Mouse (Mus musculus): Measurements from ENCODE around the gene Mettl7a2. TPM values are rescaled to one million over a fixed set of nuclear protein-coding genes. Genes with fewer than 3 reads are reported as not detected.

The Mettl7a2 gene
- polyA plus RNA-seq, 1 experiment from 2014 or later, result not detected

DNA sequence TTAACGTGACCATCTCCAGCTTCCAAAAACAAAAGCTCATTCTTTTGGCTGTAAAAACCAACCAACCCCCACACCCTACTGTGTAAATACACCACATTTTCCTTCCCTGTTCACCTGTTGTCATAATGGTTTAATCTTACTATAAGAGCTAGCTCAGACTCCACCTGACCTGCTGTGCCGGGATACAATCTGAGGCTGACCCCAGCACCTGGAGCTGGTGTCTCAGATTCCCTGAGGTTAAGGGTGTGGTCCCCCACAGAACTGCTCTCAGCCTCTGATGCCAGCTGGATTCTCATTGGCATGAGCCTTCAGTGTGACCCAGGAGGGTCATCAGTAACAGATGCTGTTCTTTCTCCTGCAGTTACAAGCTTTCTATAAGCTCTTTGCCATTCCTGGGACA lies 27.1 kb downstream of the Mettl7a2 start:
- Histone ChIP-seq H3K27me3 (replicated peaks) (0 out of 2 replicates have a peak, but pooled peaks cover 4% of the 10 kb centered on the region), H3K9ac (no peak overlapping the region), H3K4me3 (no peak overlapping the region), H3K36me3 (no peaks in the 10 kb centered on the region), H3K9me3 (no peaks in the 10 kb centered on the region), H3K4me1 (no peaks in the 10 kb centered on the region), H3K27ac (replicated peaks) (no peak overlapping the region), H3K4me2 (no peak overlapping the region)
- 66% methylated on average over 2 of the region's 2 CpGs for WGBS
- no peak for ATAC-seq (ENCODE audit: extremely low read depth, insufficient number of reproducible peaks, low FRiP score, low TSS enrichment)

- no peak overlapping the region for H3K4me3 ChIP-seq
- WGBS, result 90% methylated on average over 9 of the region's 9 CpGs
- no peak overlapping the region for H3K9ac ChIP-seq
Observed at GRCm38 (mm10) chr15:100385705-100386104, 32.7 kb downstream of the Mettl7a2 start.

DNA sequence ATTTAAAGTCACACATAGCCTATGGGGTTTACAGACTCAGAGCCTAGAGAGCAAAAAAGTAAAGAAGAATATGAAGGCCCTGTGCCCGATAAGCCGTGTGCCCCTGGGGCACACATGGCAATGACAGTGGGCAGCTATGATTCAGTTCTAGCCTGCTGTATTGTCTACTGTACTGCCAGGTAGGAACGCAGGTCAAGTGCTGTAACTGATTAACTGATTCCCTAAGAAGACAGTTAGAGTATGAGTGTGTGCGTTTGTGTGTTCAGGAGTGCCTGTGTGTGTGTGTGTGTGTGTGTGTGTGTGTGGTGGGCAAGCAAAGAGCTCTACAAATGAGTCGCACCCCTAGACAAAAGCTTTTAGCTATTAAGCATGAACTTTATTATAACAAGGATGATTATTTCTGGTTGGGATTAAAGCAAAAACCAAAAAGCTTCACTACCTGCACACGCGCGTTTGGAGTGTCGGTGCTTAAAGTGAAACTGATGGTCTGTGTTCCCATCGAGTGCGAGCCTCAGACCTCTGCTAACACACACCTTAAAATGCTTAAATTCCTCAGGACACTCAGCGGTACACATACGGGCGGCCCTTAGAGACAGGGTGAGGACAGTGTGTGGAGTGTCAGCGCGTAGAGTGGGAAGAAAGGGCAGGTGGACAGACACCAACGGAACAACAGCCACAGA lies 34.7 kb downstream of the Mettl7a2 start:
- ATAC-seq (ENCODE audit: extremely low read depth, insufficient number of reproducible peaks, low FRiP score, low TSS enrichment), result no peak
- Histone ChIP-seq H3K4me1 (peaks cover 32% of the 10 kb centered on the region), H3K27me3 (replicated peaks) (0 out of 2 replicates have a peak, but pooled peaks cover 4% of the 10 kb centered on the region), H3K36me3 (no peaks in the 10 kb centered on the region), H3K9ac (no peak overlapping the region), H3K4me2 (no peak overlapping the region), H3K9me3 (no peaks in the 10 kb centered on the region), H3K4me3 (no peak overlapping the region), H3K27ac (replicated peaks) (no peak overlapping the region)
- 91% methylated on average over 17 of the region's 17 CpGs for WGBS

More at GRCm38 (mm10) chr15:100385705-100386104, 32.7 kb downstream of the Mettl7a2 start:
- Histone ChIP-seq H3K27me3 (replicated peaks) (0 out of 2 replicates have a peak, but pooled peaks cover 4% of the 10 kb centered on the region), H3K4me2 (no peak overlapping the region), H3K9me3 (no peaks in the 10 kb centered on the region), H3K4me1 (peaks cover 16% of the 10 kb centered on the region), H3K36me3 (no peaks in the 10 kb centered on the region), H3K27ac (replicated peaks) (no peak overlapping the region)
- no peak for ATAC-seq (ENCODE audit: extremely low read depth, insufficient number of reproducible peaks, low FRiP score, low TSS enrichment)

GRCm38 (mm10) chr15:100388224-100388835 lies 35.3 kb downstream of the Mettl7a2 start:
- peaks cover 3% of the 10 kb centered on the region for H3K36me3 ChIP-seq
- peaks cover 38% of the 10 kb centered on the region for H3K4me1 ChIP-seq
- H3K27me3 ChIP-seq (replicated peaks), result no peaks in the 10 kb centered on the region
- no peak overlapping the region for H3K4me3 ChIP-seq
- no peak overlapping the region for H3K4me2 ChIP-seq
- ATAC-seq (ENCODE audit: extremely low read depth, insufficient number of reproducible peaks, low FRiP score, low TSS enrichment), result no peak
- H3K9me3 ChIP-seq, result no peaks in the 10 kb centered on the region
- H3K9ac ChIP-seq, result no peak overlapping the region
- WGBS, result 88% methylated on average over 16 of the region's 16 CpGs
- H3K27ac ChIP-seq (replicated peaks), result no peak overlapping the region

DNA sequence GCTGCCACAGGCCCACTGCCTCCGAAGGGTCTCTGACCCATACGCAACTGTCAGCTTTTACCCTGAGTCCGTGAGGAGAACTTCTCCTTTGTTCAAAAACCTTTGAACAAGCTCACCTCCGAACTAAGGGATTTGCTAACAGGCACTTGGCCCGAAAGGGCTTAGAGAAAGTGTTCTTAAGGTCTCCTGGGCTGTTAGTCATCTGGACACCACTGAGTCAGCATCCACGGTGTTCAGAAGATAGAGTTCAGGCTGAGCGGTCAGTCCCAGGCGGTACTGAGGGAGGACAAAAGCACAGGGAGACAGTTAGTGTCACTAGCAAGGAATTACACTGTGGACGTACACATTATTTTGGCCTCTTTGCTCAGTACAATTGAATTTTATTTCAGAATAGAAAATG lies 35.9 kb downstream of the Mettl7a2 start:
- WGBS, result 72% methylated on average over 9 of the region's 9 CpGs
- Histone ChIP-seq H3K4me2 (no peak overlapping the region), H3K9me3 (no peaks in the 10 kb centered on the region), H3K4me1 (peaks cover 40% of the 10 kb centered on the region), H3K36me3 (peaks cover 9% of the 10 kb centered on the region), H3K27ac (replicated peaks) (no peak overlapping the region), H3K27me3 (replicated peaks) (no peaks in the 10 kb centered on the region), H3K4me3 (no peak overlapping the region), H3K9ac (no peak overlapping the region)
- no peak for ATAC-seq (ENCODE audit: extremely low read depth, insufficient number of reproducible peaks, low FRiP score, low TSS enrichment)

GRCm38 (mm10) chr15:100391066-100391465 lies 38.1 kb downstream of the Mettl7a2 start:
- no peak overlapping the region for H3K27ac ChIP-seq (replicated peaks)
- H3K27me3 ChIP-seq (replicated peaks), result no peaks in the 10 kb centered on the region
- H3K9me3 ChIP-seq, result no peaks in the 10 kb centered on the region
- 51% methylated on average over 7 of the region's 7 CpGs for WGBS
- no peak overlapping the region for H3K4me3 ChIP-seq
- no peak for ATAC-seq (ENCODE audit: extremely low read depth, insufficient number of reproducible peaks, low FRiP score, low TSS enrichment)
- no peak overlapping the region for H3K4me2 ChIP-seq
- H3K9ac ChIP-seq, result no peak overlapping the region
- H3K4me1 ChIP-seq, result peaks cover 40% of the 10 kb centered on the region
- peaks cover 31% of the 10 kb centered on the region for H3K36me3 ChIP-seq

DNA sequence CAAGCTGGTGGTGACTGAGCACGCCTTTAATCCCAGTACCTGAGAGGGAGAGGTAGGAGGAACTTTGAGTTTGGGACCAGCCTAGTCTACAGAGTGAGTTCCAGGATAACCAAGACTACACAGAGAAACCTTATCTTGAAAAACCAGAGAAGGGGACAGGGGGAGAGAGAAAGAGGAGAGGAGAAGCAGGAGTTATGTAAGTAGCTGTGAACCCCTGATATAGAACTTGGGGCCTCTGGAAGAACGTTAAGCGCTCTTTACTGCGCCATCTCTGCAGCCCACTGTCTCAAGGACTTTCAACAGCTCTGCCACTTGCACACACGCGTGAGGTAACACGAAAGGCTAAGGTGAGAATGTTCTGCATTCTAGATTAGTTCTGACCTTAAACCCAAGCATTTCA lies 38.6 kb downstream of the Mettl7a2 start:
- ATAC-seq (ENCODE audit: extremely low read depth, insufficient number of reproducible peaks, low FRiP score, low TSS enrichment), result no peak
- no peak overlapping the region for H3K4me2 ChIP-seq
- no peak overlapping the region for H3K27ac ChIP-seq (replicated peaks)
- H3K27me3 ChIP-seq (replicated peaks), result no peaks in the 10 kb centered on the region
- no peak overlapping the region for H3K4me3 ChIP-seq
- peaks cover 40% of the 10 kb centered on the region for H3K4me1 ChIP-seq
- H3K9me3 ChIP-seq, result no peaks in the 10 kb centered on the region
- peaks cover 36% of the 10 kb centered on the region for H3K36me3 ChIP-seq
- no peak overlapping the region for H3K9ac ChIP-seq
- 69% methylated on average over 7 of the region's 7 CpGs for WGBS

DNA sequence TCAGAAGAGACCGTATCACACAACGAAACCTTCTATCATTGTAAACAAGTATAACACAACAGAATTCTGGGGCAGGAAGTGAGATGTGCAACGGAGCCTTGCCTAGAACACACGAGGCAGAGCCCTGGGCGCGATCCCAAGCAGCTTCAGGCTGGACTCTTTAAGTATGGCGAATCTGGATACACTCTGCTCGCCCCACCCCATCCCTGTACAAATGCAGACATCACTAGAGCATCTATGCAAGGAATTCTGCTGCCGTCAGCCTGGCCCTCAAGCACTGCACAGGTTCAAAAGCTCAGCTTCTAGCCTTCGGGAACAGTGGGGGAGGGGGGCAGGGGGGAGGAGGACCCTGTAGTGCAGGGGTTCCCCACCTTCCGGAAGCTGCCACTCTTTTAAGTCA lies 40.0 kb downstream of the Mettl7a2 start:
- Histone ChIP-seq H3K27me3 (replicated peaks) (no peaks in the 10 kb centered on the region), H3K4me3 (no peak overlapping the region), H3K36me3 (peaks cover 50% of the 10 kb centered on the region), H3K27ac (replicated peaks) (no peak overlapping the region), H3K4me1 (peaks cover 40% of the 10 kb centered on the region), H3K9ac (no peak overlapping the region), H3K9me3 (no peaks in the 10 kb centered on the region), H3K4me2 (no peak overlapping the region)
- 67% methylated on average over 11 of the region's 11 CpGs for WGBS
- ATAC-seq (ENCODE audit: extremely low read depth, insufficient number of reproducible peaks, low FRiP score, low TSS enrichment), result no peak

DNA sequence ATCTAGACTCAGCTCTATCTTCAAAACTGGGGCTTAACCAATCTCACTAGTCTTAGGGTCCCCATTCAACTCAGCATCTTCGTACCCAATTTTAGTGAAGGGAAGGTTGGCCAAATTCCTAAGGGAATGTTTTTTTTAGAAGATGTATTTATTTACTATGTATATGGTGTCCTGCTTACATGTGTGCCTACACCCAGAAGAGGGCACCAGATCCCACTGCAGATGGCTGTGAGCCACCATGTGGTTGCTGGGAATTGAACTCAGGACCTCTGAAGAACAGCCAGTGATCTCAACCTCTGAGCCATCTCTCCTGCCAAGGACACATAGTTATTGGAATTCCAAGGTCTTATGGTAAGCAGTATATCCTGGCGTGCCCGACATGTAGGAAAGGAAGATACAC lies 42.6 kb downstream of the Mettl7a2 start:
- H3K27me3 ChIP-seq (replicated peaks), result no peaks in the 10 kb centered on the region
- H3K4me1 ChIP-seq, result peaks cover 26% of the 10 kb centered on the region
- 94% methylated on average over 3 of the region's 3 CpGs for WGBS
- H3K9me3 ChIP-seq, result no peaks in the 10 kb centered on the region
- no peak overlapping the region for H3K4me2 ChIP-seq
- H3K27ac ChIP-seq (replicated peaks), result no peak overlapping the region
- H3K36me3 ChIP-seq, result peaks cover 76% of the 10 kb centered on the region
- no peak for ATAC-seq (ENCODE audit: extremely low read depth, insufficient number of reproducible peaks, low FRiP score, low TSS enrichment)
- no peak overlapping the region for H3K4me3 ChIP-seq
- no peak overlapping the region for H3K9ac ChIP-seq

DNA sequence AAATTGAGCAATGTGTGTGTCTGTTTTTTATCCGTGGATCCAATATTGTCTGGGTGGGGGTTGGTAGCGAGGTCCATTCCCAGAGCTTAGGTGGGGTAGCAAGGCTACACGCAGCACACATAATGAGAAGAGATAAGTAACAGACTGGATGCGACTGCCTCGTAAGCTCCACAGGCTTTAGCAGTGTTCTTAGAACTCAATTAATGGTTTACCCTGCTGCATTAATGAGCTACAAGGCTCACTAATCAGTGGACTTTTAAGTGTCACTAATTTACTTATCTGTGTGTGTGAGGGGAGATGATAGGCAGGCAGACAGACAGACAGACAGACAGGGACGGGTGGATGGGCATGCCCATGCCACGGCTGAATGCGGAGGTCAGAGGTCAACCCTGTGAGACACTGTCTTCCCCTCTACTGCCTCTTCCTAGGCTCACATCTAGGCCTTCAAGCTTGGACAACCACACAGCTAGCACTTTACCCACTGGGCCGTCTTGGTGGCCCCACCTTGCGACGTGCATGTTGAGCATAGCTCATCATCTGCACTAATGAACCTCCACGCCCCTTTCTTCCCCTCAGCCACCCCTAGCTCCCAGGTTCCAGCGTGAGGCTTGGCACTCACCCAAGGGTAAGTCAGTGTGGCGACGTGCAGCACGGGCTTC lies 47.7 kb downstream of the Mettl7a2 start:
- H3K27ac ChIP-seq (replicated peaks), result no peak overlapping the region
- H3K9ac ChIP-seq, result no peak overlapping the region
- 83% methylated on average over 16 of the region's 16 CpGs for WGBS
- no peak overlapping the region for H3K4me3 ChIP-seq
- H3K4me2 ChIP-seq, result no peak overlapping the region
- no peaks in the 10 kb centered on the region for H3K4me1 ChIP-seq
- peaks cover 98% of the 10 kb centered on the region for H3K36me3 ChIP-seq
- no peaks in the 10 kb centered on the region for H3K27me3 ChIP-seq (replicated peaks)
- ATAC-seq (ENCODE audit: extremely low read depth, insufficient number of reproducible peaks, low FRiP score, low TSS enrichment), result no peak
- H3K9me3 ChIP-seq, result no peaks in the 10 kb centered on the region

DNA sequence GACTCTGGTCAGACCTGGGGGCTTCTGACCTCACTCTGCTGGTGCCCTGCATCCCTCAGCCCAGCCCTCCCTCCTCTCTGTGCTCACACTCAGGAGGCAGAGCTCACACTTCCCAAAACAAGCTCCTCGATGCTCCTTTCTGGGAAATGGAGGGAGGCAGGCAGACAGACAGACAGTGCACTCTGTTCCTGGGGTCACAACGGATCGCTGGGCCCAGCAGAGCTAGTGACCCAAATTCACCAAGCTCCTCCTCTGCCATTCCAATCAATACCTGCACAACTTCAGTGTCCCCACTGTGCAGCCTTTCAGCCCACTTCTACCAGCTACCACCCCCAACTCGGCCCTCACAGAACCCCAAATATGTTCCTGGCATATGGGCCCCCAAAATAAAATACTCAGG lies 48.8 kb downstream of the Mettl7a2 start:
- Histone ChIP-seq H3K9me3 (no peaks in the 10 kb centered on the region), H3K27me3 (replicated peaks) (no peaks in the 10 kb centered on the region), H3K4me2 (no peak overlapping the region), H3K4me3 (no peak overlapping the region), H3K9ac (no peak overlapping the region), H3K36me3 (peaks cover 94% of the 10 kb centered on the region), H3K27ac (replicated peaks) (no peak overlapping the region), H3K4me1 (0 out of 2 replicates have a peak, but pooled peaks cover 4% of the 10 kb centered on the region)
- 95% methylated on average over 4 of the region's 4 CpGs for WGBS
- no peak for ATAC-seq (ENCODE audit: extremely low read depth, insufficient number of reproducible peaks, low FRiP score, low TSS enrichment)

Measured in heart, embryonic 13.5 days (tissue).